Mouse (Mus musculus) bone marrow, adult 2 months (tissue): ENCODE data around the gene Fastkd2. TPM values are rescaled to one million over a fixed set of nuclear protein-coding genes. Genes with fewer than 3 reads are reported as not detected.
A peak's percentile ranks its signal among the peaks of the same experiment; 100 is the strongest.

Experiments used
- H3K27ac ChIP-seq: fragments of 200-500 bp; 2 replicates; pipeline ENCODE4 v1.5.1; 2012; ENCODE audit warnings: low read depth, mild to moderate bottlenecking, control low read depth, inconsistent platforms, low read length; ENCODE audit not compliant: control insufficient read depth, poor library complexity, insufficient read depth
- H3K4me1 ChIP-seq: fragments of 200-500 bp; 2 replicates; pipeline ENCODE4 v1.6.1; 2011; ENCODE audit warnings: low read length; ENCODE audit not compliant: control insufficient read depth, insufficient read depth
- H3K4me3 ChIP-seq: fragments of 200-500 bp; replicated peaks from 2 replicates; pipeline ENCODE3; 2011; ENCODE audit warnings: mild to moderate bottlenecking, low read depth, low read length, control low read depth; ENCODE audit not compliant: control insufficient read depth
- CTCF ChIP-seq: fragments of 200-500 bp; IDR thresholded peaks from 2 replicates; pipeline ENCODE4 v1.5.1; 2011; ENCODE audit warnings: low read length, control low read depth; ENCODE audit not compliant: control insufficient read depth, insufficient read depth
- POLR2A ChIP-seq: fragments of 200-500 bp; IDR thresholded peaks from 2 replicates; pipeline ENCODE4 v1.6.1; 2011; ENCODE audit warnings: low read depth, mild to moderate bottlenecking, control low read depth, low read length, borderline replicate concordance; ENCODE audit not compliant: control insufficient read depth
- WGBS: fragments of 180-500 bp; shearing (Covaris S2); methylation state at CpG from one replicate; pipeline ENCODE4 v1.1.7; 2018; 5-methylcytosine and 5-hydroxymethylcytosine counted together
- polyA plus RNA-seq: library from polyadenylated mRNA; stranded (reverse); fragments of >200 nt; gene quantifications from 2 replicates; pipeline ENCODE4 v1.2.4, GENCODE M21; 2011; ENCODE audit warnings: low replicate concordance; ENCODE audit not compliant: missing spikeins, insufficient read depth, insufficient read length

Fastkd2 gene
- 16.2 and 25.6 TPM in 2 replicates for polyA plus RNA-seq

DNA sequence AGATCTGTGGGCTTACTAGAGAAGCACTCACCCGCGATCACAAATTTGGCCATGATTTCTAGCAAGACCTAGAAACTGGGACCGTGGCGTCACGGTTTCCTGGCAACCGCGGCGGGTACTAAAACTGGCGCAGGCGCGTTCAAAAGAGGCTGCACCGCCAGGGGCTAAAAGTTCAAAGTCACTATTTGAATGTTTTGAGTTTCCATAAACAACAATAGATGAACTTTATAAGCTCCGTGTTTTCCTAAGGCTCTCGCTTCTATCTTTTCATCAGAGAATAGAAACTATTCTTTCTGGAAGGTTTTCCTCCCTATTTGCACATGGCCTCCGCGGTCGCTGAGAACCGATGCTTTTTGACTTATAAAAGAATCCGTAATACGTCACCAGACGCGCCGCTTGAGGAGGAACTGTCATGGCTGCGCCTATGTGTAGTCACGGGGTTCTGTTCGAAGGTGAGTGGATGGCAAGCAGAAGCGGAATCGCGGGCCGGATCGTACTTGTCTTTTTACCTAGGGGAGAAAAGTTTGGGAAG lies at the start of gene Fastkd2, which contains the start of gene Mdh1b:
Gene Fastkd2 (plus strand): TSS at position 375 of the 532 bp plus-strand sequence.
Gene Mdh1b (minus strand): TSS at position 79 of the 532 bp plus-strand sequence.
- Histone ChIP-seq H3K4me3 (peak within 1 kb of the TSS; percentile 81), H3K4me1 (no peaks in the 10 kb centered on the region), H3K27ac (no peak within 1 kb of the TSS)
- no peak for TF ChIP-seq CTCF
- no peak for TF ChIP-seq POLR2A
- WGBS = under 1% methylated on average over 31 of the region's 31 CpGs

DNA sequence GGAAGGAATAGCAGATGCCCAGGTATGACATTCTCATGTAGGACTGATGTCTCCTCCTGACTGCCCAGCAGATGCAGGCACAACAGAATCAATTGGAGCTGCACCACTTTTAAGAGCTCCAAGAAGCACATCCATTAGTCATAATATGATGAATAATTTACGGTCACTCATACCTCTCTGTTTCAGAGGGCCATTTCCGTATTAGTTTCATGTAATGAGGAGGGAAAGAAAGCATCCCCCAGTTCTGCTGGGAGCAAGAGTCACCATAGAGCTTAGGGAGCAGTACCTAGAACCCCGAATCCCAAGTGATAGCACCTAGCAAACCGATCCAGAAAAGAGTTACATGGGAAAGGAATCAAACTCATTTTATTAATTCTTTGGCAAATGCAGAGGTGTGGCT lies 43.6 kb upstream of the Fastkd2 start, which contains the start of gene Dytn:
Gene Dytn (minus strand): TSS at position 101 of the 400 bp plus-strand sequence.
- WGBS = 81% methylated on average over 4 of the region's 4 CpGs
- Histone ChIP-seq H3K4me3 (no peak within 1 kb of the TSS), H3K4me1 (no peaks in the 10 kb centered on the region), H3K27ac (no peak within 1 kb of the TSS)
- TF ChIP-seq CTCF (no peak), POLR2A (no peak)

DNA sequence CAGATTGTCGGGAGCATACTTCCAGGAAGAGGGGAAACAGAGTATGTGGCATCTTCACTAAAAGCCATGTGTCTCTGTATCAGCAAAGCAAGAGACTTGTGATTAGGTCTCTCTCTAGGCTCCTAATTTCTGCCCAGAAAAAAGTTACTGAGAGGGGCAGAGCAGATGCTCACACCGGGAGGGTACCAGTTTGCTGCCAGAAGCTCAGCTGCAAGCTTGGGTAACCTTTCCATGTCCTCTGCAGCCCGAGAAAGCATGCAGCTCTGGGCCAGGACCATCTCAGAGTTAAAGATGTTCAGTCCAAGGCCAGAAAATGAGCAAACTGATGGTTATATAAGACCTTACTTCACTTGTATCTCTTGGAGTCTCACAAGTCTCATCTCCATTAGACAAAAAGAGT lies 33.6 kb upstream of the Fastkd2 start:
- TF ChIP-seq CTCF (no peak), POLR2A (no peak)
- Histone ChIP-seq H3K4me1 (no peaks in the 10 kb centered on the region), H3K4me3 (no peak overlapping the region), H3K27ac (no peak overlapping the region)
- 68% methylated on average over 3 of the region's 3 CpGs for WGBS

GRCm38 (mm10) chr1:63705733-63706132 lies 24.7 kb upstream of the Fastkd2 start:
- 83% methylated on average over 5 of the region's 5 CpGs for WGBS
- no peak for TF ChIP-seq CTCF
- TF ChIP-seq POLR2A = no peak
- no peak overlapping the region for H3K4me3 ChIP-seq
- H3K4me1 ChIP-seq = no peaks in the 10 kb centered on the region
- H3K27ac ChIP-seq = no peak overlapping the region

DNA sequence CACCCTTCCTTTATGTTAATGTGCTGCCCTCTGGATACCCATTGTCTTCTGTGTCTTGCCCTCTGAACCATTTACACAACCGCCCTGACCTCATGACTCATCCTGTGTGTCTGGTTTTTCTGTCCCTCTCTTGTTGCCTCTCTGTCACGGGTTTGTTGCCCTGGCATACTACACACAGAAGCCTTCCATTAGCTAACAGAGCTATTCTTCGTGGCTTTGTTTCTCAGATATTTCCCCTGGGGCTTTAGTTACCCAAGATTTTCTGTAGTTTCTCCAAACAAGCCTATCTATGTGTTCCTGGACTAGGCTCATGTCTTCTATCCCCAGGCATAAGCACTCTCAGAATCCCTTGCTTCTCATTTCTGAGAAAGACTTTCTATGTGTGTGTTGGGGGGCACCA lies 21.5 kb upstream of the Fastkd2 start:
- TF ChIP-seq POLR2A (no peak), CTCF (no peak)
- WGBS = 68% methylated on average over 3 of the region's 3 CpGs

GRCm38 (mm10) chr1:63720161-63720560 lies 10.3 kb upstream of the Fastkd2 start:
- Histone ChIP-seq H3K4me3 (no peak overlapping the region), H3K27ac (no peak overlapping the region), H3K4me1 (no peaks in the 10 kb centered on the region)
- no peak for TF ChIP-seq CTCF
- no peak for TF ChIP-seq POLR2A
- 79% methylated on average over 7 of the region's 7 CpGs for WGBS

More for the DNA sequence above, 21.5 kb upstream of the Fastkd2 start:
- Histone ChIP-seq H3K4me3 (no peak overlapping the region), H3K27ac (no peak overlapping the region), H3K4me1 (no peaks in the 10 kb centered on the region)

- Histone ChIP-seq H3K4me3 (peak overlapping the region; percentile 81), H3K4me1 (no peaks in the 10 kb centered on the region), H3K27ac (no peak overlapping the region)
- 67% methylated on average over 8 of the region's 8 CpGs for WGBS
- TF ChIP-seq POLR2A (no peak), CTCF (no peak)
These were observed 618 bp upstream of the Fastkd2 start for GRCm38 (mm10) chr1:63729796-63730195.

- no peak overlapping the region for H3K4me3 ChIP-seq
- TF ChIP-seq POLR2A (no peak), CTCF (no peak)
- no peak overlapping the region for H3K27ac ChIP-seq
- 50% methylated on average over 2 of the region's 2 CpGs for WGBS
- H3K4me1 ChIP-seq = no peaks in the 10 kb centered on the region
These were observed 25.6 kb downstream of the Fastkd2 start for GRCm38 (mm10) chr1:63756005-63756404.
